Mouse (Mus musculus) right cerebral cortex, postnatal 10 days (tissue): ENCODE measurements at regions not wholly inside any gene's neighbourhood (a gene's known extent, or its start where the extent isn't known, plus 50 kb on each side); places are given as distances from the start of the nearest gene placed in this dataset.

ENCODE experiments used
- DNase-seq, 2 experiments: peaks; one replicate each; pipeline ENCODE4 v3.0.0; 2021; ENCODE audit warnings: low spot score in 2 of 2

DNA sequence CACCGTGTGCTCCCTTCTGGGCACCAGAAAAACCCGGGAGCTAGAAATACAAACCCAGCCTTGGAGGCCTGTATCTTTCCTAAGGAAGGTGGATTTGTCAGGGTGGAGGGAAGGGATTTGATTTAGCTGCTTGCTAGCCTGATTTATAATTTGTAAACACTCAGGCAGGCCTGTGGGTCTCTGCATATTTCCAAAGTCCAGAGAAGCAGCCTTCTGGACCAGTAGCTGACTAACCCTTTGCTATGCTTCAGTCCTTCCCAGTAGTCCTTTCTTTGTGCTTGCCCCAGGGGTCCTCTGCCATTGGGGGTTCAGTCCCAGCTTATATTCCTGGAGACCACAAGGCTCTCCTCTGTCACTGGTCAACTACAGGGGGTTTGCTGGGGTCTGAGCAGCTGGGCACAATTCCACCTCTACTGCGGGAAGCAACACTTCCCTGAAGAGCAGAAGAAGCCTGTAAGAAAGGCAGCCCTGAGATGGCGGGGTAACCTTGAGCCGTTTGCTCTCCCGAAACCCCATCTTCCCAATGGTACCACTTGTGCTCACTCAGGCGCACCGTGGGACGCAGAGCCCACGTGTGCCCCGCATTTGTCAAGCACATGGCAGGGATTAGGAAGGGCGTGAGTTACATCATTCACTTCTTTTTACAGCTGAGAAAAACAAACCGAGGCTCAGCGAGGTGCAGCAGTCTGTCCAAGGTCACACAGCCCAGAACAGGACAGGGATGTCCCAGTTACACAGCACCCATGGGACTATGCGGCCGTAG, 85.7 kb downstream of the 1700001O22Rik start:
- no peak for DNase-seq

GRCm38 (mm10) chr2:30716580-30717565, 86.6 kb downstream of the 1700001O22Rik start:
- DNase-seq: peak in 1 of 2 experiments; percentile 51

GRCm38 (mm10) chr2:30715720-30716310, 87.6 kb downstream of the 1700001O22Rik start:
- DNase-seq: no peak

DNA sequence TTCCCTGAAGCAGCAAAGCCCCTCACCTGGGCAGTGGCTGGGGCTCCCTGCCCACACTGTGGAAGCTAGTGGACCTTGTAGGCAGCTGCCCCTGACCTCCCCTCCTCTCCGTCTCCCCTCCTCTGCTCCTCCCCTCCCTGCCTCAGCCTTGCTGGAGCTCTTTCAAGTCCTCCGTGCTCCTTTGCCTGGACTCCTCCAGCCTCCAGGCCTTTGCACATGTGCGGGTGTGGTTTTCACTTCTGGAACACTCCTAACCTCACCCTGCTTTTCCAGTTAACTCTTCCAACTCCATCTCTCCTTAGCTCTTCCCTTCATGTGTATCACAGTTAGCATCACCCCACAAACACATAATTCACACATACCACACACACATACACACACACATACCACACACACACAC, 89.9 kb downstream of the 1700001O22Rik start:
- peak; percentile 28 to 42 for DNase-seq

GRCm38 (mm10) chr2:30712841-30713401, 90.5 kb downstream of the 1700001O22Rik start:
- no peak for DNase-seq

DNA sequence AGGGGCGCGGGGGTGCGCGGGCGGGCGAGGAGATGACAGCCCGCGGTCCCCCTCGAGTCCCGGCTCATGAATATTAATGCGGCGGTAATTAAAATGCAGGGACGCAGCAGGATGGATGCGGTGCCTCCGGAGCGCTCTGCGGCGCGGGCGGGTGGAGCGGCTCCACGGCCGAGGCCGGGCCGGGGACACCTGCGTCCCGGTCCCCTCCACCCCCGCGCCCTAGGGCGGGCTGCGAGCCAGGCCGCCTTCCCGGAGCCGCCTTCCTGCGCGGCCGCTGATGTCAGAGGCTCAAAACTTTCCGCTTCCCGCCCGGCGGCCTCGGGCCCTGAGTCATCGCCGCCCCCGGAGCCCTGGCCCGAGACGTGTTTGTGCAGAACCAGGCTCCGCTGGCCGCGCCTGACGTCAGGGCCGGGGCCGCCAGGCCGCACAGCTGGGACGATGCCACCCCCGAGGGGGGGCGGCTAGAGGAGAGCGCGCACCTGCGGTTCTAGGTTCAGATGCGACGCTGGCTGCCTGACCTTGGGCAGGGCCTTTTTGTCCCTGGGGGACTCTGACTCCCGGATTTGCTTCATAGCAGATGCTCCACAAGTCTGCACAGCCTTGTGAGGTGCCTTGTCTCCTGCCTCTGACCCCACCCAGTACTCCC, 91.5 kb downstream of the 1700001O22Rik start:
- peak; percentile 77 to 84 for DNase-seq

DNA sequence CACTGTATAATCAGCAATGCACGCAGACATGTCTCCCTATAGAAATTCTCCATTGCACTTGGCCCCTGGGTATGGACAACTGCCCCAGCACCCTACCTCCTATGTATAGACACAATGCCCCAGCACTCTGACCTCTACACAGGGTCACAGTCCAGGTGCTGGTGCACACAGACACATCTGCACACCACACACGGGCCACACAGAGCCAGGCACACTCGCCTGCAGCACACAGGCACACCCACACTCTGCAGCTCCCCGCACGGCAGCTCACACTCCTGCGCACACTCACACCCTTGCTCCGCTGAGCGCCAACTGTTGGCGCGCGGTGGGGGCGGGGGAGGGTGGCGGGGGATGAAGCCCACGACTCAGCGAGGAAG, 92.0 kb downstream of the 1700001O22Rik start:
- DNase-seq: no peak

- DNase-seq: no peak
Measured at GRCm38 (mm10) chr2:30710895-30711294, 92.6 kb downstream of the 1700001O22Rik start.

- no peak for DNase-seq
Measured at GRCm38 (mm10) chr2:30709386-30709884, 94.0 kb downstream of the 1700001O22Rik start.

DNA sequence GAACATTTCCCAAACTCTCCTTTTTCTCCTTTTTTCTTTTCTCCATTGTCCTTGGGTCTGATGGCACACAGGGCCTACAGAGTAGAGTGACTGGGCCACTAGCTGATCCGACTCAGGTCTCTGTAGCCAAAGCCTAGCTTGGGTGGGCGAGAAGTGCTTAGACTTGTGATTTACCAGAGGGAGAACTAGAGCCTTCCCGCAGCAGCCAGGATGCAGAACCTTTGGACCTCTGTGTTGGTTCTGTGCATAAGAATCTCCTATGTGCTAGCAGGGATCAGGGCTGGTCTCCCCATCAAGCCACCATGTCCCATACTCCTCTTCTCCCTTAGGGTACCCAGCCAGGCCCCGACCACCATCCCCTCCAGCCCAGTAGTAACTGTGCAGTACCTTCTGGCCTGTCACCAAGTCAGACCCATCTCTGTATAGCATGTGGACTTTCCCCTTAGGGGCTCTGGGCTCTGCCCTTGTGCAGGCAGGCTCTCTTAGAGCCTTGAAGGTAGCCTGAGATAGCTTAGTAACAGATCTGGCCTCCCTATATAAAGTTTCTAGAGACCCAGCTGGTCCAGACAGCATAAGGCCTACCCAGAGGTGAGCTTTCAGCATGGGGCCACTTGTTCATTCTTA, 94.6 kb downstream of the 1700001O22Rik start:
- no peak for DNase-seq

DNA sequence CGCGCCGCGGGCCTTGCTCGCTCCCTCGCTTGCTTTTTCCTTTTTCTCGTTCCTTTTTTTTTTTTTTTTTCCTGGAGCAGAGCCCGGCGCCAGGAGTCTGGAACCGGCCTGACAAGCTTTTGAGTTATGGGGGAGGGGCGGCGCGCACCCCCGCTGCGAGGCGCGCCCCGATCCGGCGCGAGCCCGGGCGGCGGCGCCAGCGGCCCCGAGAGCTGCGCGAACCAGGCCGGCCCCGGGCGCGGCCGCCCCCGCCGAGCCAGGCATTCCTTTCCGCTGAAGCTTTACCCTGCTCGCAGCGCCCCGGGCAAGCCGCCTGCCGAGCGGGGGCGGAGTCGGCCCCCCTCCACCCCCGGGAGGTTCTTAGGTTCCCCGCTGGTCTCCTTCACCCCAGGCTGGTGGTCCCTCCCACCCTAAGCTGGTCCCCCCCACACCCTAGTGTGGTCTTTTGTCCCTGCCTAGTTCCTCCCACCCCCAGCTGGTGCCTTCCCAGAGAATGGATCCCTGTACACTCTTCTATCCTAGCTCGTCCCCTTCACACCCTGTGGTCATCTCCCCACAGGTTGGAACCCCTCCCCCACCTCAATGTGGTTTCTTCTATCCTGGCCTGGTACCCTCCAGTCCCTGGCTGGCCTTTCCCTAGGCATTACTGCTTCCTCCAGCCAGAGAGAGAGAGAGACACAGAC, 95.3 kb downstream of the 1700001O22Rik start:
- DNase-seq: peak; percentile 87 to 89

- peak in 1 of 2 experiments; percentile 71 for DNase-seq
Measured at GRCm38 (mm10) chr2:30707099-30708000, 96.1 kb downstream of the 1700001O22Rik start.

- DNase-seq: no peak
Measured at GRCm38 (mm10) chr2:30706036-30706435, 97.4 kb downstream of the 1700001O22Rik start.

- DNase-seq: no peak
Measured at GRCm38 (mm10) chr2:30703308-30703707, 100.2 kb downstream of the 1700001O22Rik start.

- no peak for DNase-seq
Measured at GRCm38 (mm10) chr2:30702711-30703110, 100.8 kb downstream of the 1700001O22Rik start.

DNA sequence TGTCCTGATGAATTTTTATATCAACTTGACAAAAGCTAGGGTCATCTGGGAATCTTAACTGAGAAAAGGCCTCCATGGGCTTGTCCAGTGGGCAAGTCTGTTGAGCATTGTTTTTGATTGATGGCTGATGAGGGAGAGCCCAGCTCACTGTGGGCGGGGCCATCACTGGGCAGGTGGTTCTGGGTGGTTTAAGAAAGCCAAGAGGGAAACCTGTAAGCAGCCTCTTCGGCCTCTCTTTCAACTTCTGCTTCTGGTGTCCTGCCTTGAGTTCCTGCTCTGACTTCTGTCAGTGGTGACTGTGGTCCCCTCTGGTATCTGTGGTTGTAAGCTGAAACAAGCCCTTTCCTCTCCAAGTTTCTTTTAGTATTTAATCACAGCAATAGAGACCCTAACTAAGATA, 102.6 kb downstream of the 1700001O22Rik start:
- no peak for DNase-seq

DNA sequence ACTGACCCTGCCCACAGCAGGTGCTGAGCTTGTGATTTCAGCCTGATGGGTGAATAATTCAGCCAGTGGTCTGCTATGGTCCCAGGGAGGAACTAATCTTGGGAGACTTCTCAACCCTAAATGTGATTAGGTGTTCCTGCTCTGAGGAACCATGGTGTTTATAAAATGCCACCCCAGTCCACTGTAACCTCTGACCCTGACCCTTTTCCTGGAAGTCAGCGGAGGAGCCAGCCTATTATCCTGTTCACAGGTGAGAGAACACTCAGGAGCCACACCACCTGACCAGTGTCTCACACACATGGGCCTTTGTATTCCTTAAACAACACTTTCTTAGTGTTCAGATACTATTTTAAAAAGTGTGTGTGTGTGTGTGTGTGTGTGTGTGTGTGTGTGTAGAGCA, 103.0 kb downstream of the 1700001O22Rik start:
- DNase-seq: no peak

DNA sequence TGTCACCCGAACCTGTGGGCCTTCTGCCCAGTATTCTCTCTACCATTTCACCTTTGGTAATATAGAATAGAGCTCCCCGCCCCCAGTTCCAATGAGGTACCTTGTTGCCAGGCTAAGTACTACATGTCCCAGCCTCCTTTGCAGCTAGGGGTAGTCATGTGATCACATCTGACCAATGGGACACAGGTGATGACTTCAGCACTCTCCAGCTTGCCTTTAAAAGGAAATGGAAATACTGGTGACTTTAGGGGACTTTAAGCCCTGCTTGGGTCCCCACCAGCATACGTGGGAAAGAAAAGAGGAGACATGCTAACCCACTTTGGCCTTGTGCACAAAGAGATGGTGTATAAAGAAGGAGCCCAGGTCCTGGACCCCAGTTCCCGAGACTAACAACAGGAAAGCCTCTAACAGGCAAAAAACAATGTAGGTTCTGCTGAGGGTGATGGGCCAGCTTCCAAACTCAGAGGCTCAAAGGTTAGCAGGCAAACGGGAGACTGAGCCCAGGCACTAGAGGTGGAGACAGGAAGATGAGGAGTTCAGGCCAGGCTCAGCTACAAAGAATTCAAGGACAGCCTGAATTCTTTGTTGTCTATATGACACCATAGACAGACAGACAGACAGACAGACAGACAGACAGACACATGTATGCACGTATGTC, 103.5 kb downstream of the 1700001O22Rik start:
- peak; percentile 90 to 94 for DNase-seq
